Mouse (Mus musculus) midbrain, embryonic 13.5 days (tissue): ENCODE results near the gene Fxyd1. TPM values are rescaled to one million over a fixed set of nuclear protein-coding genes. Genes with fewer than 3 reads are reported as not detected.

ENCODE experiments used
- ATAC-seq: fragments of 200-750 bp; cut with Nextera tagmentation; 2 replicates; pipeline ENCODE4 v1.8.0; 2017; ENCODE audit warnings: mild to moderate bottlenecking, moderate TSS enrichment, moderate library complexity
- H3K27ac ChIP-seq: fragments of 300-500 bp; sonication (generic); 2 replicates; pipeline ENCODE4 v1.5.1; 2015; ENCODE audit warnings: inconsistent platforms, mild to moderate bottlenecking, moderate library complexity
- H3K27me3 ChIP-seq: fragments of 300-500 bp; sonication (generic); 2 replicates; pipeline ENCODE4 v1.6.1; 2015; ENCODE audit warnings: mild to moderate bottlenecking, inconsistent platforms
- H3K36me3 ChIP-seq: fragments of 300-500 bp; sonication (generic); 2 replicates; pipeline ENCODE4 v1.6.1; 2015; ENCODE audit warnings: mild to moderate bottlenecking, inconsistent platforms
- H3K4me1 ChIP-seq: fragments of 300-500 bp; sonication (generic); replicated peaks from 2 replicates; pipeline ENCODE4 v1.6.1; 2015; ENCODE audit warnings: inconsistent platforms
- H3K4me2 ChIP-seq: fragments of 300-500 bp; sonication (generic); replicated peaks from 2 replicates; pipeline ENCODE4 v1.6.1; 2015; ENCODE audit warnings: moderate library complexity, mild to moderate bottlenecking, inconsistent platforms
- H3K4me3 ChIP-seq: fragments of 300-500 bp; sonication (generic); replicated peaks from 2 replicates; pipeline ENCODE4 v1.5.1; 2015; ENCODE audit warnings: mild to moderate bottlenecking, inconsistent platforms
- H3K9ac ChIP-seq: fragments of 300-500 bp; sonication (generic); replicated peaks from 2 replicates; pipeline ENCODE4 v1.6.1; 2015; ENCODE audit warnings: mild to moderate bottlenecking, inconsistent platforms
- H3K9me3 ChIP-seq: fragments of 300-500 bp; sonication (generic); 2 replicates; pipeline ENCODE4 v1.6.1; 2016; ENCODE audit warnings: mild to moderate bottlenecking, inconsistent platforms
- WGBS: fragments of 180-500 bp; shearing (Covaris S2); methylation state at CpG from one replicate; pipeline ENCODE4 v1.1.7; 2015; 5-methylcytosine and 5-hydroxymethylcytosine counted together
- polyA plus RNA-seq: library from polyadenylated mRNA; unstranded; fragments of >200 nt; fragmentation: Nextera tagmentation; extraction: Ambion mirVana; gene quantifications from 2 replicates; pipeline ENCODE4 v1.2.1, GENCODE M21; 2015

The Fxyd1 gene
- polyA plus RNA-seq, 1 experiment from 2014 or later = 5.6 TPM

DNA sequence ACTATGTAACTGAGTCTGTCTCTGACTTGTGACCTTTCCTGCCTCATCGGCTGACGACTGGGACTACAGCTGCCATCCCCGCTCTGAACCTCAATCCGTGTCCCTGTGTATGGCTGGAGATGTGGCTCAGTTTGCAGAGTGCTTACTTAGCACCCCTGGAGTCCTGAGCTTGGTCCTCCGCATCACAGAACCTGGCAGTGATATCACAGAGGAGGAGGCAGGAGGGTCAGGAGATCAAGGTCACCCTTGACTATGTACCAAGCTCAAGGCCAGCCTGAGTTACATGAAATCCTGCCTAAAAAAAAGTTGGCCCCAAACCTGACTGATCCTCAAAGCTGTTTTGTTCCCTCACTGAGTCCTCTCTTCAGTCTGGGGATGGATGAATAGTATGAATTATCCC is 731 bp upstream of the Fxyd1 start:
- Histone ChIP-seq H3K4me2 (no peak overlapping the region), H3K9ac (no peak overlapping the region), H3K27me3 (peaks cover 25% of the 10 kb centered on the region), H3K27ac (no peak overlapping the region), H3K36me3 (no peaks in the 10 kb centered on the region), H3K4me3 (no peak overlapping the region), H3K4me1 (peaks cover 17% of the 10 kb centered on the region), H3K9me3 (no peaks in the 10 kb centered on the region)
- WGBS = 74% methylated on average over 5 of the region's 5 CpGs
- no peak for ATAC-seq

DNA sequence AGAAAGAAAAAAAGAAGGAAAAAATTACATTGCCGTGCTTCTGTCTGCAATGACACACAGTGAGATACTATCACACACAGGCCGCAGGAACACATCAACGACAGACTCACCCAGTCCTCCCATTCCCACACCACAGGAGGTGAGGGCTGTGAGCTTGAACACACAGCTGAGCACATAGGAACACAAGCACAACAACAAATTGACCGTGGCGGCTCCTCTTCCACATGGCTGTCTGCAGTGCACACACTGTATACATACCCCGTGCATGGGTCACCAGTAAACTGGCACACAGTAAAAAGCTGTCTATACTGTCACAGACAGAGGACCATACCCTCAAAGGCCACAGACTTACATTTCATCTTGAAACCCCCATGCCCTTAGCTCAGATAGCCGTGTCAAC is 551 bp downstream of the Fxyd1 start:
- H3K9me3 ChIP-seq = no peaks in the 10 kb centered on the region
- 79% methylated on average over 7 of the region's 7 CpGs for WGBS
- H3K4me1 ChIP-seq = peaks cover 29% of the 10 kb centered on the region
- no peaks in the 10 kb centered on the region for H3K36me3 ChIP-seq
- no peak overlapping the region for H3K9ac ChIP-seq
- H3K27ac ChIP-seq = no peak overlapping the region
- no peak overlapping the region for H3K4me2 ChIP-seq
- peaks cover 38% of the 10 kb centered on the region for H3K27me3 ChIP-seq
- no peak overlapping the region for H3K4me3 ChIP-seq
- no peak for ATAC-seq

DNA sequence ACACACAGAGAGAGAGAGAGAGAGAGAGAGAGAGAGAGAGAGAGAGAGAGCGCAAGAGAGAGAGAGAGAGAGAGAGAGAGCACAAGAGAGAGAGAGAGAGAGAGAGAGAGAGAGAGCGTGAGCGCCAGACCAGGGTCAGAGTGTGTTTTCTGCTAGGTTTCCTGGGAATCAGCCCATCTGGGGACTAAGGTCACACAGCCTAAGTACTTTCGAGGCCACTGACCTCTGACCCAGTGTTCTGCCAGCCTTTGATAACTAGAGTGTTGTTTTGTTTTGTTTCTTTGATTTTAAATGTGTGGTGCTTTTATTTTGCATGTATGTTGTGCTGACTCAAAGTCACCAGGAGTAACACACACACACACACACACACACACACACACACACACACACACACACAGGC is 1.1 kb downstream of the Fxyd1 start:
- Histone ChIP-seq H3K36me3 (no peaks in the 10 kb centered on the region), H3K9me3 (no peaks in the 10 kb centered on the region)

DNA sequence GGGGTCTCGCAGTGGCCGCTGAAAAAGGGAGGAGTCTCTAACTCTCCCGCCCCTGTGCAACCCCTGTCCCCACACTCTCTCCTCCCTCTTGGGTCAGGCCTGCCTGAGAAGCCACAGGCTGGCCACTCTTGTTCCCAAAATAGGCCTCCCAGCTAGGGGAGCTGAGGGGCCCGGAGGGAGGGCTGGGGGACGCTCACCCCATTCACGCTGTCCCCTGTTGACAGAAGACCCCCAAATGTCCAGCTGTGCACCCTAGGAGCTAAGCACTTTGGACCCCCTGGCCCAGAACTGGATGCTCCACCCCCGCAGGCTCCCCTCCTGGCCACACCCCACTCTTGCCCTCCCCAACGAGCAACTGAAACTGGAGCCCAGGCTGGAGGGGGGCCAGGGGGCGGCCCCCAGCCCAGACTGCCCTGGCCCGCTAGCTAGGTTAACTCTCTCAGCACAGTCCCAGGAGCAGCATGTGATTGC is 1.6 kb downstream of the Fxyd1 start:
- H3K27ac ChIP-seq = no peak overlapping the region

More for the DNA sequence above, 1.1 kb downstream of the Fxyd1 start:
- ATAC-seq = no peak
- WGBS = 18% methylated on average over 4 of the region's 4 CpGs
- H3K9ac ChIP-seq = no peak overlapping the region
- H3K4me1 ChIP-seq = peaks cover 35% of the 10 kb centered on the region
- no peak overlapping the region for H3K27ac ChIP-seq
- no peak overlapping the region for H3K4me2 ChIP-seq
- no peak overlapping the region for H3K4me3 ChIP-seq
- peaks cover 44% of the 10 kb centered on the region for H3K27me3 ChIP-seq

DNA sequence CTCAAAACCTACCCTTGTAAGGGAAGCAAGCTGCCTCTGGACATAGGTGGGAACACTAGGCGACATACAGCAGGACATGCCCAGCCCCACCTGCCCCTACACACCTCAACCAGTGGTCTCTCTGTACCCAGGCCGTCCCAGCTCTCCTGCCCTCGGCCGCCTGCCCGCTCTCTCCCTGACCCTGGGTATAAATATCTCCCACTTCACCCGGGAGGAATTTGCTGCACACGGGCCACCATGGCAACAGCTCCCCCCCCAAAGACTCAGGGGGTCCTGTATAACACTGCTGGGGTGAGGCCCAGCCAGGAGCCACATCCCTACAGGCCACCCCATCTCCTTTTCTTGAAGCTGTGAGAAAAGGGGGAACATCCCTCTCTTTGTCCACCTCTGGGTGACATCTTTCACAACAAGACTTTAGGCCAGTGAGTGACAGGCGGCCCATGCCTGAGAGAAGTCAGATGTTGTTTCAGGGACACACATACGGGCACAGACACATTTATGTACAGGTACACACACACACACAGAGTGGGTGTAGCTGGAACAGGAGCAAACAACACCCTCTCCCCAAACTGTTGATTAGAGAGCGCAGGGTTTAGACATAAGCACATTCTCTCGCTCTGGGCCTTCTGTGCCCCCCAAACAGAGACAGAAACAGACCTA is 2.2 kb downstream of the Fxyd1 start:
- peaks cover 46% of the 10 kb centered on the region for H3K4me1 ChIP-seq

More for the DNA sequence above, 1.6 kb downstream of the Fxyd1 start:
- Histone ChIP-seq H3K4me2 (no peak overlapping the region), H3K4me1 (peaks cover 40% of the 10 kb centered on the region), H3K36me3 (no peaks in the 10 kb centered on the region), H3K27me3 (peaks cover 48% of the 10 kb centered on the region), H3K9me3 (no peaks in the 10 kb centered on the region), H3K4me3 (no peak overlapping the region), H3K9ac (no peak overlapping the region)
- WGBS = 4% methylated on average over 10 of the region's 10 CpGs
- no peak for ATAC-seq

DNA sequence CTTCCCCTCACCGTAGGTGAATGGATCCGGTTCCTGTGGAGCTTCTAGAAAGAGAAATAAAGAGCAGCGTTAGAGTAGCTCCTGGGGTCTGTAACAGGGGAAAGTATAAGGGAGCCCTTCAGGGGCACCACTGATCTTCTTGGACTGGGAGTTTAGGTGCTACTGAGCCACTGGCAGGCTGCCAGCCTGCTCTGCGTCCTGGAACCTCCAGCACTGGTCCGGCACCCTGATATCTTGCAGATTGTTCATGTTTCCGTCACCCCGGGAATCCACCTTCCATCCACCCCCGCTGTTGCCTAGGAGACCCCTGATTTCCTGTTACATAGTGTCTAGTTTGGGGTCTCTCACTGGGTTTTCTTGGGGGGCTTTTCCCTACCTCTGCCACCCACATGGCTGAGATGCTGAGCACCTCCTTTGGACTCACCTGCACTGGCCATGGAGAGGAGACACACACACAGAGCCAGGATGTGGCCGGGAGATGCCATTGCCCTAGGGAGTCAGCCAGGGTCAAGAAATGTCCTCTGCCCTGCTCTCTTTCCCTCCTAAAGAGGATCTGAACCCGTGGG is 3.0 kb downstream of the Fxyd1 start:
- no peak for ATAC-seq
- no peak overlapping the region for H3K4me3 ChIP-seq
- 27% methylated on average over 10 of the region's 10 CpGs for WGBS

More for the DNA sequence above, 2.2 kb downstream of the Fxyd1 start:
- ATAC-seq = no peak
- Histone ChIP-seq H3K4me2 (no peak overlapping the region), H3K9ac (0 out of 2 replicates have a peak overlapping the region, but pooled peaks have one; percentile 28), H3K27me3 (peaks cover 54% of the 10 kb centered on the region), H3K27ac (no peak overlapping the region), H3K9me3 (no peaks in the 10 kb centered on the region), H3K36me3 (no peaks in the 10 kb centered on the region), H3K4me3 (no peak overlapping the region)
- WGBS = 41% methylated on average over 11 of the region's 11 CpGs

DNA sequence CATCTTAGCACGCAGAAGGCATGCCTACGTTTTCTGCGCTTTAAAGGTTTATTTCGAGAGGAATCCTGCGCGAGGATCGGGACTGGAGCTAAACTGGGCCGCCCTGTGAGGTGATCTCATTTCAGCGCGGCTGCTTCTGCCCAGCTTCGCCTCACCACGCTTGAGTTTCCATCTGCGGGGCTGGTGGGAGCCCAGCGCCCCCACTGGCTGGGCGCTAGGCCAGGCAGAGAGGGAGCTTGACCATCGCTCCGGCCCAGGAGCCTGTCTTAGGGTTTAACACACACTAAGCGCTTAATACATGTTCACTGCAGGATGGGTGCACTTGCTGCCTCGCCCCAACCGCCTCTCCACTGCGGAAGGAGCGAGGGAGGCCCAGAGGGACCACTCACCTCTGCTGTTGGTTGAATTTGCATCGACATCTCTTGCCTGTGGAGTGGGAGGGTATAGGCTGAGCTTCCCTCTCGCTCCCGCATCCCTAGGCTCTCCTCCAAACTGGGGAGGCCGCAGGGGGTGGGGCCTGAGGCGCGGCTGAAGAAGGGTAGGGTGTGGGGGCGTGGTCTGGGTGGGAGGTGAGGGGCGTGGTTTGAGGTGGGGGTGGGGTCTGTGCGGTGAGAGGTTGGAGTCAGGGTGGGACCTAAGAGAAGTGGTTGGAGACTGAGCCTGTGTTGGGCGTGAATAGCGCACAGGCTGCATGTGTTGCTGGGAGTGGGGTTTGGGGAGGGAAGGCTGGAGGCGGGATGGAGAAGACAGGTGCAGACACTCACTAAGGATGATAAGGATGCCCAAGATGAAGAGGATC is 4.2 kb downstream of the Fxyd1 start:
- Histone ChIP-seq H3K9me3 (no peaks in the 10 kb centered on the region), H3K27me3 (peaks cover 66% of the 10 kb centered on the region), H3K9ac (no peak overlapping the region; the same call in 1 of the 2 replicates), H3K4me2 (peak overlapping the region; percentile 61), H3K4me1 (peaks cover 54% of the 10 kb centered on the region), H3K27ac (no peak overlapping the region), H3K4me3 (peak overlapping the region; percentile 40), H3K36me3 (no peaks in the 10 kb centered on the region)
- no peak for ATAC-seq
- WGBS = 1% methylated on average over 34 of the region's 34 CpGs

More for the DNA sequence above, 3.0 kb downstream of the Fxyd1 start:
- H3K4me1 ChIP-seq = peaks cover 54% of the 10 kb centered on the region
- H3K4me2 ChIP-seq = no peak overlapping the region
- no peaks in the 10 kb centered on the region for H3K36me3 ChIP-seq
- peaks cover 62% of the 10 kb centered on the region for H3K27me3 ChIP-seq
- H3K9me3 ChIP-seq = no peaks in the 10 kb centered on the region
- no peak overlapping the region for H3K9ac ChIP-seq
- H3K27ac ChIP-seq = no peak overlapping the region

DNA sequence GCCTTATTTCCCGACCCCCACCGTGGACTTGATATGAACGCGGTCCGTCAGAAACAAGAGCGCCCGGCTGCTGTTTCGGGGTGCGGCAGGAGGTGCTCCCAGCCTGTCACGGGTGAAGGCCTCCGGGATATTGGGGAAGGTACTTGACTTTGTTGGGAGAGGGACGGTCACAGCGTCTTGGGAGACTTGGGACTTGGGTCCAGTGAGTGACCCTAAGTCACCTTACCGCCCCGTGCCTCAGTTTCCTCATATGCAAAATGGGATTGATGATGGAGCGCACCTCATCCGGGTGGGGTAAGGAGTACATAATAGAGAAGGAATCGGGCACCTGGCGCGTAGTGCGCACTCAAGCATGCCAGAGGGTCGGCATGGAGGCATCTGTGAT is 4.8 kb downstream of the Fxyd1 start:
- 2% methylated on average over 22 of the region's 22 CpGs for WGBS
- no peak overlapping the region for H3K9ac ChIP-seq
- peak overlapping the region; percentile 61 for H3K4me2 ChIP-seq
- H3K4me3 ChIP-seq = peak overlapping the region; percentile 40
- no peaks in the 10 kb centered on the region for H3K36me3 ChIP-seq
- no peak for ATAC-seq
- no peak overlapping the region for H3K27ac ChIP-seq
- H3K4me1 ChIP-seq = peaks cover 54% of the 10 kb centered on the region
- H3K9me3 ChIP-seq = no peaks in the 10 kb centered on the region
- H3K27me3 ChIP-seq = peaks cover 66% of the 10 kb centered on the region

DNA sequence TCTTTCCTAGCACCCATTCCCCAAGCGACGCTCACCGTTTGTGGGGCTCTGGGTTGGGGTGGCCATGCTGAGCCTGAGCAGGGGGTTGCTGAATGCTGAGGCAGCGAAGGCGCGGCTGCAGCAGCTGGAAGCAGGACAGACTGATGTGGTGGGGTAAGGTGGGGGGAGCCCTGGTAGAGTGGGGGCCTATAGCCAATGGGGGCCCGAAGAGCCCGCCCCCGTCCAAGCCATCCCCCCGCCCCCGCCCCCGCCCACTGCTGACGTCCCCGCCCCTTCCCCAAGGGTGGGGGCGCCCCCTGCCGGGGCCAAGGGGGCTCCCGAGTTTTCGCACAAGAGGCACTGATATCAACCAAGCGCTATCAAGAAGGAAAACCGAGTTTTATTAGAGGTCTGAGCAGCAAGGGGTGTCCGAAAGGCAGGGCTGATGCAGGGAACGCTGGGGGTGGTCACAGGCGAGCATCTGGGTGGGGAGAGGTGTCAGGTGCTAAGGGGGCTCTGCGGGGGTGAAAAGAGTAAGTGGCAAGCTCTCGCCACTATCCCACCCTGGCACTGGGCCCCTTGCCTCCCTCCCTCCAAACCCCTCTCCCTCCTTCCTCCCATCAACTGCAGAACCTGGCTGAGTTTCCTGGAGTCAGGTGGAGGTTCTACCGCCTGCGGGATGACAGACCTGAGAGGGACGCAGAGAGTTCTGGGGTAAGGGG is 5.5 kb downstream of the Fxyd1 start, which contains the start of gene Fxyd7:
Gene Fxyd7 (minus strand): TSS at position 147 of the 701 bp plus-strand sequence.
- peaks cover 54% of the 10 kb centered on the region for H3K4me1 ChIP-seq
- H3K27ac ChIP-seq = peak within 1 kb of the TSS; percentile 53; the same call in 1 of the 2 replicates
- no peaks in the 10 kb centered on the region for H3K36me3 ChIP-seq
- 0 out of 2 replicates have a peak, but pooled peaks have one; percentile 2 for ATAC-seq
- peak within 1 kb of the TSS; percentile 61 for H3K4me2 ChIP-seq
- WGBS = under 1% methylated on average over 27 of the region's 28 CpGs
- H3K27me3 ChIP-seq = peaks cover 66% of the 10 kb centered on the region
- peak within 1 kb of the TSS; percentile 40 for H3K4me3 ChIP-seq
- no peaks in the 10 kb centered on the region for H3K9me3 ChIP-seq
- H3K9ac ChIP-seq = peak within 1 kb of the TSS; percentile 57

DNA sequence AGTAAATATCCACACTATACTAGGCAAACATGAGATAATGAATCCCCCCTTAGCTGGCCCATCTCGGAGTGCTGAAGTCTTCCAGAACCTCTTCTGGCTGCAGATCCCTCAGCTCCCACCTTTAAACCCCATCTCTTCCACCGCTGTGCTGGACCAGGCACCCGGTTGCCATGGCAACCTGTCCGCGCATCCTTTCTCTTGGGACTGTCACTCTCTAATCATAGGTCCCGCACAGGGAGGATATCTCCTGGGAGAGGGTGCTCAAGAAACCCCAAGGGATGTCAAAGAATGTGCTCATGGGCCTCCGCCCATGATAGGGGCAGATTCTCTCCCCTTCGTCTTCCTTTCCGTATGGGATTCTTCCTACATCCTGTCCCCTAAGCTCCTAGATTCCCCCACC is 6.1 kb downstream of the Fxyd1 start:
- Histone ChIP-seq H3K9ac (peak overlapping the region; percentile 57; the same call in 1 of the 2 replicates), H3K4me3 (peak overlapping the region; percentile 40), H3K9me3 (no peaks in the 10 kb centered on the region), H3K27ac (no peak overlapping the region), H3K27me3 (peaks cover 66% of the 10 kb centered on the region), H3K4me1 (peaks cover 54% of the 10 kb centered on the region), H3K36me3 (no peaks in the 10 kb centered on the region), H3K4me2 (peak overlapping the region; percentile 61)
- 0 out of 2 replicates have a peak, but pooled peaks have one; percentile 7 for ATAC-seq
- WGBS = 3% methylated on average over 9 of the region's 9 CpGs

DNA sequence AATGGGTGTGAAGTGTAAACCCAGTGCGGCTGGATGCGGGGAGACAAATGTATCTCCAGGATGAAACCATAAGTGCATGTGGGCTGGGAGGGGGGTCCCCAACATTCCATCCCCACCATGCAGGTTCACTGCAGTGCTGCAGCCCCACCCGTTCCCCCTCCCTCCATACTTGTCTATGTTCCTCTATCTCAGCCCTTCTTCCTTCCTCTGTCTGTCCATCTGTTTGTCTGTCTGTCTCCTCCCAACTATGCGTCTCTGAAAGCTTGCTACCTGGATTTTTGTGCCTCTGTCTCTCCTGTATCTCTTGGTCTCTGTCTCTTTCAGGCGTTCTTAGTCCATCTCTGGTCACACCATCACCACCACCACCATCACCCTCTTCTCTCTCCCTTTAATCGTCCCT is 6.5 kb downstream of the Fxyd1 start:
- peak overlapping the region; percentile 61 for H3K4me2 ChIP-seq
- ATAC-seq = no peak
- peaks cover 65% of the 10 kb centered on the region for H3K27me3 ChIP-seq
- peaks cover 52% of the 10 kb centered on the region for H3K4me1 ChIP-seq
- H3K9me3 ChIP-seq = no peaks in the 10 kb centered on the region
- peak overlapping the region; percentile 57 for H3K9ac ChIP-seq
- H3K4me3 ChIP-seq = peak overlapping the region; percentile 40
- H3K36me3 ChIP-seq = no peaks in the 10 kb centered on the region
- 5% methylated on average over 6 of the region's 6 CpGs for WGBS
- peak overlapping the region; percentile 53; the same call in 1 of the 2 replicates for H3K27ac ChIP-seq
